8 mouse cellular contexts compared by ENCODE assay signal in the genomic region with DNA sequence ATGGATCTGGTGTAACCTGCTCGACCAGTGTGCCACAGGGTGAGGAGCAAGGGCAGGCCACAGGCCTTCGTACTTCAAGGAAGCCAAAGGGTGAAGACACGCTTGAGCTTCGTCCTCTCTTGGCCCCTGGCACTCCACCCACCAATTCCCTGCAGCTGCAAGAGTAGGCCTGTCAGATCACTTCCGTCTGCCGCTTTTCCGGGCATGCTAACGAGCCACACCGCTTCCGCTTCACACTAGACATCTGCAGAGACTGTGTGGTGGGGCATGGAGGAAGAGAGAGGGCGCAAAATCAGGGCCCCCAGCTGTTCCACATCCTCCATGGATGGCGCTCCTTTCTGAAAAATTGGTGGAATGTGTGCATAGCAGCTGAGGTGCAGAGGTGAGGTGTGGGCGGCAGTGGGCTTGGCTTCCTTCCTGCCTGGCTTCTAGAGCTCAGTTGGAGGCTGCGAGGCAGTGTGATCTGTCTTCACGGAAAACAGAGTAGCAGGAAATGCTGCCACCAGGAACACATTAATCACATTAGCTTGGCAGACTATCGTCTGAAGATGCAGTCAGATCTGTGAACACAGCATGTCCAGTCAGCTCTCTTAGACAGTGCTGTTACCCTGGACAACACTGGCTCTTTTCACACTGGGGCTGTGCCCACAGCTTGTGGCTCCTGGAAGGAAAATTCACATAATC.
DNase-seq lines count a peak whose midpoint lies in the region; ATAC-seq and TF ChIP-seq lines count a peak whose summit lies in the region.

No protein-coding gene starts in this region.

- H3K9ac ChIP-seq in heart, adult 2 months (ENCODE audit: low read depth, low read length) = no peak overlapping the region
- no peak overlapping the region for H3K9ac ChIP-seq in limb, embryonic 13.5 days
- H3K9ac ChIP-seq in midbrain, embryonic 14.5 days (replicated peaks; ENCODE audit: low read length) = no peak overlapping the region

- H3K4me3 ChIP-seq in heart, adult 2 months = no peak overlapping the region
- no peak overlapping the region for H3K4me3 ChIP-seq in limb, embryonic 13.5 days
- no peak overlapping the region for H3K4me3 ChIP-seq in midbrain, embryonic 14.5 days (replicated peaks; ENCODE audit: low read depth, low read length)

- H3K27ac ChIP-seq in heart, adult 2 months = no peak overlapping the region
- H3K27ac ChIP-seq in limb, embryonic 13.5 days = no peak overlapping the region; the same call in 1 of the 2 replicates
- no peak overlapping the region for H3K27ac ChIP-seq in midbrain, embryonic 14.5 days (replicated peaks; ENCODE audit: low read depth, low read length)

- H3K36me3 ChIP-seq in heart, adult 2 months (ENCODE audit: control insufficient read depth, insufficient read depth, low read length) = no peaks in the 10 kb centered on the region
- no peaks in the 10 kb centered on the region for H3K36me3 ChIP-seq in limb, embryonic 13.5 days
- H3K36me3 ChIP-seq in midbrain, embryonic 14.5 days (ENCODE audit: control insufficient read depth, insufficient read depth, low read length) = no peaks in the 10 kb centered on the region

- peaks cover 3% of the 10 kb centered on the region; the same call in 1 of the 2 replicates for H3K4me1 ChIP-seq in heart, adult 2 months (ENCODE audit: control insufficient read depth, insufficient read depth, low read length)
- H3K4me1 ChIP-seq in limb, embryonic 13.5 days = peaks cover 12% of the 10 kb centered on the region
- no peaks in the 10 kb centered on the region; the same call in 1 of the 2 replicates for H3K4me1 ChIP-seq in midbrain, embryonic 14.5 days (ENCODE audit: control insufficient read depth, insufficient read depth, low read length)

- H3K4me2 ChIP-seq in limb, embryonic 13.5 days (replicated peaks) = peak overlapping the region; percentile 44
- no peak overlapping the region for H3K4me2 ChIP-seq in midbrain, embryonic 14.5 days (ENCODE audit: low read length)

- 32% methylated on average over 16 of the region's 16 CpGs for WGBS in heart, adult 2 months
- WGBS in limb, embryonic 13.5 days = 16% methylated on average over 16 of the region's 16 CpGs
- WGBS in midbrain, embryonic 14.5 days = 63% methylated on average over 16 of the region's 16 CpGs

- peak; percentile 67; the same call in 1 of the 2 replicates for ATAC-seq in limb, embryonic 13.5 days (ENCODE audit: low FRiP score, low read depth)
- no peak for ATAC-seq in midbrain, embryonic 14.5 days (ENCODE audit: low FRiP score, low TSS enrichment)

- H3K27me3 ChIP-seq in heart, adult 2 months (ENCODE audit: control insufficient read depth, insufficient read depth, low read length) = no peaks in the 10 kb centered on the region
- no peaks in the 10 kb centered on the region for H3K27me3 ChIP-seq in limb, embryonic 13.5 days
- no peaks in the 10 kb centered on the region for H3K27me3 ChIP-seq in midbrain, embryonic 14.5 days (ENCODE audit: control insufficient read depth, insufficient read depth, low read length)

- no peak for TF ChIP-seq CTCF in heart, adult 2 months (IDR thresholded peaks at IDR 0.05)

- no peaks in the 10 kb centered on the region for H3K9me3 ChIP-seq in limb, embryonic 13.5 days
- no peaks in the 10 kb centered on the region for H3K9me3 ChIP-seq in midbrain, embryonic 14.5 days (ENCODE audit: control insufficient read depth, low read length)

- peak; percentile 78 for DNase-seq in T-cell, adult 2 months (ENCODE audit: low spot score)
- peak; percentile 69 for DNase-seq in embryo, embryonic 10.5 days (ENCODE audit: low spot score)
- peak; percentile 36 to 70 for DNase-seq in heart, adult 2 months
- DNase-seq in kidney, adult 11 months = peak; percentile 72
- peak; percentile 25 for DNase-seq in midbrain, embryonic 14.5 days
- peak; percentile 40 to 51 for DNase-seq in spleen, postnatal 14 days (ENCODE audit: low spot score in 2 of 2)
- DNase-seq in c-Kit-positive CD71-positive TER-119-positive erythroid progenitor cells, embryonic 14.5 days (ENCODE audit: low spot score) = no peak

- TF ChIP-seq POLR2A in heart, adult 2 months (IDR thresholded peaks at IDR 0.05; ENCODE audit: insufficient read depth, low read depth, low read length) = no peak

- no peak for TF ChIP-seq EP300 in heart, adult 2 months (IDR thresholded peaks at IDR 0.05; ENCODE audit: insufficient read depth, low read depth, low read length)

- no peaks in the 10 kb centered on the region for H3K79me2 ChIP-seq in heart, adult 2 months (replicated peaks; ENCODE audit: control insufficient read depth, insufficient read depth, low read length)

- intact Hi-C loops in heart, adult 2 months (cut with DNase I) = no loop called here
